Mouse (Mus musculus): ENCODE results near the gene Wipf3. TPM values are rescaled to one million over a fixed set of nuclear protein-coding genes. Genes with fewer than 3 reads are reported as not detected.

The Wipf3 gene
- polyA plus RNA-seq, 1 experiment = 18.5 TPM

DNA sequence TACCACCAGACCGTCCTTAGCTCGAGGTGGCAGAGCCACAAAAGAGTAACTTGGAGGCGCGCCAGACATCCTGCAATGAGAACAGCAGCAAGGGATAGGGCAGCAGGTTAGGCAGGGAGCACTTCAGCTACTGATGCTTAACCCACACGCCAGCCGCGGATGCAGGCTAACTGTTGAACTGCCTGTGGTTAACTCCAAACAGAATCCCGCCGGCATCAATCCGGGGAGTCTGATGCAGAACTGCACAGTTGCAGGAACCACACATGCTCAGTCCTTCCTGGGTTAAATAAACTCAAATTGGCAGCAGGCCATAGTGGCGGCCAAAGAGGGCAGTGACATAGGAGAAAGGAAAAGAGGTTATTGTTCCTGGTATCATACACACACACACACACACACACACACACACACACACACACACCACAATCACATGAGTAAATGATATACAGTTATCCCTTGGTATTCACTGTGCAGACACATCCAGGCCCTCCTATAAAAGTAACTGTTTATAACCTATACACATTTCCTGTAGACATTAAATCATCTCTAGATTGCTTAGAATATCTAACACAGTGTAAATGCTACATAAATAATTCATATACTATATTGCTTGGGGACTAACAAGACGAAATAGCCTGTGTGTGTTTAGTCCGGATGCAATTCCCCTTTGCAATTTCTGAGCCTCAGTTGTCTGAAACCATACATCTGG lies 119.1 kb downstream of the Wipf3 start:
- no peaks in the 10 kb centered on the region for H3K36me3 ChIP-seq (ENCODE audit: control insufficient read depth, insufficient read depth, low read length, poor library complexity, severe bottlenecking)
- H3K9me3 ChIP-seq (replicated peaks; ENCODE audit: control insufficient read depth, insufficient read depth, low read length, poor library complexity, severe bottlenecking) = no peaks in the 10 kb centered on the region
- no peaks in the 10 kb centered on the region for H3K4me1 ChIP-seq (ENCODE audit: control insufficient read depth, insufficient read depth, low read length)

DNA sequence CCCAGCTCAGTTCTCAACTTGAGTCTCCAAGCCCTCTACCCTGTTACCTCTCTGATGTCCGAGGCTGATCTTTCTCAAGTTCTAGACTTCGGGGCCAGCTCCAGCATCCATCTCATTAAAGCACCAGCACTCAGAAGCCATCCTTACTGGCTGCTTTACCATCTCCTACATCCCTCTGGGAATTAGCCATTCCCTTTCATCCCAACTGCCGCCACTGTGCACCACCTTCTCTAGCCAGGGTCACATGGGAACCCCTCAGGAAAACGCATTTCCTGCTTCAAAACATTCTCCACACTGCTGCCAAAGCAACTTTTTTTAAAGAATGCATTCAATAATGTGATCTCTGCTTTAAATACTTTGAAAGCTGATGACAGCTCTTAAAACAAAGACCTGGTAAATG lies 119.9 kb downstream of the Wipf3 start:
- H3K9me3 ChIP-seq (replicated peaks; ENCODE audit: control insufficient read depth, insufficient read depth, low read length, poor library complexity, severe bottlenecking) = no peaks in the 10 kb centered on the region
- TF ChIP-seq POLR2A (IDR thresholded peaks at IDR 0.05; ENCODE audit: insufficient read depth, low read length) (no peak), EP300 (IDR thresholded peaks at IDR 0.05; ENCODE audit: insufficient read depth, low read depth, low read length) (no peak), CTCF (IDR thresholded peaks at IDR 0.05; ENCODE audit: low read depth, low read length) (no peak)
- H3K27ac ChIP-seq (ENCODE audit: insufficient read depth, low read length) = no peak overlapping the region
- H3K27me3 ChIP-seq (ENCODE audit: control insufficient read depth, insufficient read depth, low read length, poor library complexity, severe bottlenecking) = no peaks in the 10 kb centered on the region
- H3K4me3 ChIP-seq (ENCODE audit: low read depth, low read length) = no peak overlapping the region
- H3K9ac ChIP-seq (ENCODE audit: low read depth, poor library complexity, severe bottlenecking) = no peak overlapping the region
- no peaks in the 10 kb centered on the region for H3K36me3 ChIP-seq (ENCODE audit: control insufficient read depth, insufficient read depth, low read length, poor library complexity, severe bottlenecking)
- H3K4me1 ChIP-seq (ENCODE audit: control insufficient read depth, insufficient read depth, low read length) = no peaks in the 10 kb centered on the region

More for the DNA sequence above, 119.1 kb downstream of the Wipf3 start:
- Histone ChIP-seq H3K4me3 (ENCODE audit: low read depth, low read length) (no peak overlapping the region), H3K9ac (ENCODE audit: low read depth, poor library complexity, severe bottlenecking) (no peak overlapping the region), H3K27ac (ENCODE audit: insufficient read depth, low read length) (no peak overlapping the region), H3K27me3 (ENCODE audit: control insufficient read depth, insufficient read depth, low read length, poor library complexity, severe bottlenecking) (no peaks in the 10 kb centered on the region)
- TF ChIP-seq CTCF (IDR thresholded peaks at IDR 0.05; ENCODE audit: low read depth, low read length) (no peak), POLR2A (IDR thresholded peaks at IDR 0.05; ENCODE audit: insufficient read depth, low read length) (no peak), EP300 (IDR thresholded peaks at IDR 0.05; ENCODE audit: insufficient read depth, low read depth, low read length) (no peak)

DNA sequence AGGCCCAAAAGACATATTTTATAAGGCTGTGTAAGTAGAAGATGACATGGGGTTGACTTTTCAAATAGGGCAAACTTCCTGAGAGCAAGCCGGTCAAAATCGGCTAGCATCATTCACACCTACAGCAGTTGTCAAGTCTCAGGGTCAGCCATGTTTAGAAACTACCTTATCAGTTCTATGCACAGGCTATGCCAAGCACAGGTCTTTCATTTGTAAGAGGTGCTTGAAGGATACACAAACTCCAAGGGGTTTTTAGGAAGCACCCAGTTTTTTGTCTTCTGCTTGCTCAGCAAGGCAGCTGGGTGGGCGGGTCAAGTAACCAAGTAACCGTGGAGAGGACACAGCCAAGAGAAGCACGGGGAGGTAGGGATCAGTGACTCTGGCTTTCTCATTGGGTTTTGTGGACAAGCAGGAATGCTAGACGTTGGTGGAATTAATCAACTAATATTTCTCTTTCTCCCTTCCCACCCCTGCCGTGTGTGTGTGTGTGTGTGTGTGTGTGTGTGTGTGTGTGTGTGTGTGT lies 121.5 kb downstream of the Wipf3 start:
- H3K36me3 ChIP-seq (ENCODE audit: control insufficient read depth, insufficient read depth, low read length, poor library complexity, severe bottlenecking) = no peaks in the 10 kb centered on the region
- TF ChIP-seq POLR2A (IDR thresholded peaks at IDR 0.05; ENCODE audit: insufficient read depth, low read length) = no peak
- no peak for TF ChIP-seq CTCF (IDR thresholded peaks at IDR 0.05; ENCODE audit: low read depth, low read length)
- TF ChIP-seq EP300 (IDR thresholded peaks at IDR 0.05; ENCODE audit: insufficient read depth, low read depth, low read length) = no peak
- no peaks in the 10 kb centered on the region for H3K4me1 ChIP-seq (ENCODE audit: control insufficient read depth, insufficient read depth, low read length)
- H3K27ac ChIP-seq (ENCODE audit: insufficient read depth, low read length) = no peak overlapping the region
- no peak overlapping the region for H3K9ac ChIP-seq (ENCODE audit: low read depth, poor library complexity, severe bottlenecking)
- H3K27me3 ChIP-seq (ENCODE audit: control insufficient read depth, insufficient read depth, low read length, poor library complexity, severe bottlenecking) = no peaks in the 10 kb centered on the region
- no peak overlapping the region for H3K4me3 ChIP-seq (ENCODE audit: low read depth, low read length)
- no peaks in the 10 kb centered on the region for H3K9me3 ChIP-seq (replicated peaks; ENCODE audit: control insufficient read depth, insufficient read depth, low read length, poor library complexity, severe bottlenecking)

DNA sequence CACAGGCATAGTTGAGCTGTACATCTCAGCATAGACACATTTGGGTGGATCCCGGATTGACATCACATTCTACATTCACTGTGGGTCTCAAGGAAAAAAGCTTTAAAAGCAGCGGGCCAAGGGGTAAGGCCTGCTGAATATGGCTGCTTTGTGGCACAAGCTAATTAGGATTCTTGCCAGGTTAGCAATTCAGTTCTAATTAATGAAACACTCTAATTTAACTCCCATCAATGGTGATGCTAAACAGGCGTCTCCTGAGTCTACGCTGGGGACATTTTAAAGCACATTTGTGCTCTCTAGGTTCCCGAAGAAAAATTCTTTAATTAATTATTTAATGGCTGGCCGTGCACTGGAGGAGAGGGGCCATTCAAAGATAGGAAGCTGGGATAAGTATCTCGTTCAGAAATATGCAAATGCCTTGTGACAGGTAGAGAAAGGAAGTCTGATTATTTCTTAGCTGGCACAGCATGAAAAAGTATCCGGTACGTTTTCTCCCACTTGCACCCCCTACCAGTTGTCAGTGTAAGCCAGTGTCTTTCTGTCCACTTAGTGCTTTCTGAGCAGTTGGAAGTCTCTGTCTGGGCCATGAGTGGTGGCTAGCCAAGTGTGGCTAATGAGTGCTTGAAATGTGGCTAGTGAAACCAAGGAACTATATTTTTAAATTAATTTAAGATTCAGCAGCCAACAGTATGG lies 123.5 kb downstream of the Wipf3 start:
- H3K4me1 ChIP-seq (ENCODE audit: control insufficient read depth, insufficient read depth, low read length) = no peaks in the 10 kb centered on the region
- no peak overlapping the region for H3K27ac ChIP-seq (ENCODE audit: insufficient read depth, low read length)
- no peak overlapping the region for H3K4me3 ChIP-seq (ENCODE audit: low read depth, low read length)
- no peak overlapping the region for H3K9ac ChIP-seq (ENCODE audit: low read depth, poor library complexity, severe bottlenecking)
- no peaks in the 10 kb centered on the region for H3K27me3 ChIP-seq (ENCODE audit: control insufficient read depth, insufficient read depth, low read length, poor library complexity, severe bottlenecking)
- no peaks in the 10 kb centered on the region for H3K36me3 ChIP-seq (ENCODE audit: control insufficient read depth, insufficient read depth, low read length, poor library complexity, severe bottlenecking)
- no peak for TF ChIP-seq POLR2A (IDR thresholded peaks at IDR 0.05; ENCODE audit: insufficient read depth, low read length)
- TF ChIP-seq CTCF (IDR thresholded peaks at IDR 0.05; ENCODE audit: low read depth, low read length) = no peak
- no peak for TF ChIP-seq EP300 (IDR thresholded peaks at IDR 0.05; ENCODE audit: insufficient read depth, low read depth, low read length)
- H3K9me3 ChIP-seq (replicated peaks; ENCODE audit: control insufficient read depth, insufficient read depth, low read length, poor library complexity, severe bottlenecking) = no peaks in the 10 kb centered on the region

Other genes with a start within 250 kb of the Wipf3 start
- 0.79 and 2.1 TPM in 2 replicates for gene Prr15, start 103.8 kb upstream of the Wipf3 start, polyA plus RNA-seq (2011; ENCODE audit: insufficient read depth, insufficient read length, low read depth, missing spikeins)
- 7.8 and 8.2 TPM in 2 replicates for gene Scrn1, start 136.9 kb downstream of the Wipf3 start, polyA plus RNA-seq (2011; ENCODE audit: insufficient read depth, insufficient read length, low read depth, missing spikeins)
- 15.0 and 16.9 TPM in 2 replicates for gene Plekha8, start 165.5 kb downstream of the Wipf3 start, polyA plus RNA-seq (2011; ENCODE audit: insufficient read depth, insufficient read length, low read depth, missing spikeins)
- gene Fkbp14, start 167.7 kb downstream of the Wipf3 start, polyA plus RNA-seq (2011; ENCODE audit: insufficient read depth, insufficient read length, low read depth, missing spikeins) = 3.1 and 5.0 TPM in 2 replicates